Mouse (Mus musculus): ENCODE results near the gene Ncstn.

- no peak for TF ChIP-seq CTCF (conservative IDR thresholded peaks at IDR 0.05; ENCODE audit: insufficient read depth, insufficient read length, low read depth, low read length)
- TF ChIP-seq POLR2A (IDR thresholded peaks at IDR 0.05; ENCODE audit: low read depth, low read length): no peak
Measured at GRCm38 (mm10) chr1:172103619-172104018, 21.0 kb upstream of the Ncstn start.
